Mouse (Mus musculus) liver, embryonic 16.5 days (tissue): ENCODE data around the gene Arhgef10l. TPM values are rescaled to one million over a fixed set of nuclear protein-coding genes. Genes with fewer than 3 reads are reported as not detected.

Source experiments
- ATAC-seq: fragments of 200-750 bp; cut with Nextera tagmentation; 2 replicates; pipeline ENCODE4 v1.8.0; 2017; ENCODE audit warnings: low read depth, mild to moderate bottlenecking, moderate number of reproducible peaks, moderate library complexity
- H3K27ac ChIP-seq: fragments of 300-500 bp; sonication (generic); 2 replicates; pipeline ENCODE4 v1.5.1; 2014; ENCODE audit warnings: mild to moderate bottlenecking, low read length
- H3K27me3 ChIP-seq: fragments of 300-500 bp; sonication (generic); 2 replicates; pipeline ENCODE4 v1.6.1; 2014; ENCODE audit warnings: low read depth, low read length, mixed read lengths; ENCODE audit not compliant: control insufficient read depth, insufficient read depth
- H3K36me3 ChIP-seq: fragments of 300-500 bp; sonication (generic); 2 replicates; pipeline ENCODE4 v1.6.1; 2014; ENCODE audit warnings: mild to moderate bottlenecking; ENCODE audit not compliant: control insufficient read depth, insufficient read depth
- H3K4me1 ChIP-seq: fragments of 300-500 bp; sonication (generic); 2 replicates; pipeline ENCODE4 v1.6.1; 2014; ENCODE audit warnings: low read depth, low read length, mixed read lengths; ENCODE audit not compliant: control insufficient read depth
- H3K4me2 ChIP-seq: fragments of 300-500 bp; sonication (generic); 2 replicates; pipeline ENCODE4 v1.6.1; 2014; ENCODE audit warnings: low read depth, low read length, mixed read lengths
- H3K4me3 ChIP-seq: fragments of 300-500 bp; sonication (generic); 2 replicates; pipeline ENCODE4 v1.5.1; 2014; ENCODE audit warnings: low read depth, mild to moderate bottlenecking, low read length
- H3K9ac ChIP-seq: fragments of 300-500 bp; sonication (generic); 2 replicates; pipeline ENCODE4 v1.6.1; 2014; ENCODE audit warnings: low read depth, low read length
- H3K9me3 ChIP-seq: fragments of 300-500 bp; sonication (generic); replicated peaks from 2 replicates; pipeline ENCODE4 v1.6.1; 2016; ENCODE audit warnings: low read length; ENCODE audit not compliant: control insufficient read depth
- WGBS: fragments of 180-500 bp; shearing (Covaris S2); extraction: QIAGEN DNeasy Blood & Tissue Kit; methylation state at CpG from one replicate; pipeline ENCODE4 v1.1.7; 2014; ENCODE audit not compliant: insufficient replicate concordance; 5-methylcytosine and 5-hydroxymethylcytosine counted together
- polyA plus RNA-seq: library from polyadenylated mRNA; unstranded; fragments of >200 nt; fragmentation: Nextera tagmentation; extraction: Ambion mirVana; gene quantifications from 2 replicates; pipeline ENCODE4 v1.2.1, GENCODE M21; 2015

Arhgef10l gene
- polyA plus RNA-seq, 1 experiment from 2014 or later, result 6.6 TPM

- H3K36me3 ChIP-seq, result no peaks in the 10 kb centered on the region
- no peak overlapping the region for H3K27ac ChIP-seq
- no peak overlapping the region for H3K4me2 ChIP-seq
- no peaks in the 10 kb centered on the region for H3K9me3 ChIP-seq
- H3K27me3 ChIP-seq, result no peaks in the 10 kb centered on the region
- H3K4me3 ChIP-seq, result no peak overlapping the region
- no peaks in the 10 kb centered on the region for H3K4me1 ChIP-seq
- H3K9ac ChIP-seq, result no peak overlapping the region
- ATAC-seq, result no peak
These were observed 156.0 kb downstream of the Arhgef10l start for GRCm38 (mm10) chr4:140509856-140510255.

- ATAC-seq, result no peak
- WGBS, result 36% methylated on average over 15 of the region's 15 CpGs
- no peak overlapping the region for H3K9ac ChIP-seq
- H3K9me3 ChIP-seq, result no peaks in the 10 kb centered on the region
- H3K4me2 ChIP-seq, result no peak overlapping the region
- no peaks in the 10 kb centered on the region for H3K4me1 ChIP-seq
- no peak overlapping the region for H3K27ac ChIP-seq
- H3K4me3 ChIP-seq, result no peak overlapping the region
- no peaks in the 10 kb centered on the region for H3K36me3 ChIP-seq
- H3K27me3 ChIP-seq, result no peaks in the 10 kb centered on the region
These were observed 158.6 kb downstream of the Arhgef10l start for GRCm38 (mm10) chr4:140507172-140507714.

- Histone ChIP-seq H3K27me3 (no peaks in the 10 kb centered on the region), H3K27ac (no peak overlapping the region), H3K4me1 (no peaks in the 10 kb centered on the region), H3K4me3 (no peak overlapping the region), H3K4me2 (no peak overlapping the region), H3K9ac (no peak overlapping the region), H3K36me3 (no peaks in the 10 kb centered on the region), H3K9me3 (no peaks in the 10 kb centered on the region)
- ATAC-seq, result no peak
- 68% methylated on average over 3 of the region's 3 CpGs for WGBS
These were observed 160.2 kb downstream of the Arhgef10l start for GRCm38 (mm10) chr4:140505608-140506002.

DNA sequence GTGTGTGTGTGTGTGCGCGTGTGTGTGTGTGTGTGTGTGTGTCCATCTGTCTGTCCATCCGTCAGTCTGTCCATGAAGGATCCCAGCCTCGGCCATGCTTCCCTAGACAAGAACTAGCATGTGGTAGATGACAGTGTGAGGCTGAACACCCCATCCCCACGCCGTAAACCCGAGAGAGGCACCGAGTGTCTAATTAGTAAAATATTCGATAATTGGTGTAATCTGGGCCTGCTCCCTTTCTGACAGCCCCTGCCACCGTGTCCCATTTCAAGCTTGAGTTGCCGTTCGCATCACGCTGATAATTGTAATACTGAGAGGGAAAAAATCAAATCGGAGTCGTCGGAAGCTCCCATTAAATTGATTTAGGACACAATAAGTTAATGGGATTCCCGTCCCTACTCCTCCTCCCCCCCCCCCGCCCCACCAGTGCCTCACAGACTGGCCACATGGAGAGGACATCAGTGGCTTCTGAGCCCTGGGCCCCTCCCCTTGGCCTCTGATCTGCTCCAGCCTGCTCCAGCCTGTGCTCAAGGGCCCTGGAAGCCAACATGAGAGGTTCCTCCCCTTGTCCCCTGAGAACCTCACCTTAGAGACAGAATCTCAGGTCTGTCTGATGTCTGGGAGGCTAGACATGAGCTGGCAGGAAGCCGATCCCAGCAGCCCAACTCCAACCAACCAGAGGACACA lies 160.7 kb downstream of the Arhgef10l start:
- H3K9ac ChIP-seq, result no peak overlapping the region
- no peak overlapping the region for H3K4me3 ChIP-seq
- H3K27ac ChIP-seq, result no peak overlapping the region
- H3K9me3 ChIP-seq, result no peaks in the 10 kb centered on the region
- ATAC-seq, result no peak
- WGBS, result 65% methylated on average over 19 of the region's 19 CpGs
- H3K4me1 ChIP-seq, result no peaks in the 10 kb centered on the region
- H3K27me3 ChIP-seq, result no peaks in the 10 kb centered on the region
- no peaks in the 10 kb centered on the region for H3K36me3 ChIP-seq
- H3K4me2 ChIP-seq, result no peak overlapping the region

- no peaks in the 10 kb centered on the region for H3K4me1 ChIP-seq
- H3K9ac ChIP-seq, result no peak overlapping the region
- no peaks in the 10 kb centered on the region for H3K9me3 ChIP-seq
- no peak overlapping the region for H3K4me3 ChIP-seq
- H3K4me2 ChIP-seq, result no peak overlapping the region
- WGBS, result 23% methylated on average over 16 of the region's 16 CpGs
- ATAC-seq, result no peak
- no peaks in the 10 kb centered on the region for H3K36me3 ChIP-seq
- no peaks in the 10 kb centered on the region for H3K27me3 ChIP-seq
- H3K27ac ChIP-seq, result no peak overlapping the region
These were observed 161.5 kb downstream of the Arhgef10l start for GRCm38 (mm10) chr4:140504067-140504913.

DNA sequence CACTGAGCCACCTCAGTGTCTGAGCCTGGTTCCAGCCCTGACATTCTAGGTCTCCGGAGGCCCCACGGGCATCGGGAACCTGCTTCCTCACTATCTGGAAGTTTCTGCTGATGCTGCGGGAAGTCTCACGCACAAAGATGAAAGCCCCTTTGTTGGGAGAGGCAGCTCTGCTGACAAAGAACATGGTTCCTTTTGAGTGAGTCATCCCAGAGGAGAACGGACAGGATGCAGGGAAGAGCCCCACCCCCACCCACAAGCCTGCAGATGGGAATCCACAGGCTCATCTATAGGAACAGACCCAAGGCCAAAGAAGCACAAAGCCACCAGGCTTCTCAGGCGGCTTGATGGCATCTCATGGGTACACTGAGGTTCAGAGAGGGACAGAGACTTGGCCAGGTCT lies 165.0 kb downstream of the Arhgef10l start:
- Histone ChIP-seq H3K9me3 (no peaks in the 10 kb centered on the region), H3K4me2 (no peak overlapping the region), H3K9ac (no peak overlapping the region), H3K4me1 (no peaks in the 10 kb centered on the region), H3K27ac (no peak overlapping the region), H3K36me3 (no peaks in the 10 kb centered on the region), H3K4me3 (no peak overlapping the region), H3K27me3 (no peaks in the 10 kb centered on the region)
- WGBS, result 31% methylated on average over 7 of the region's 7 CpGs
- no peak for ATAC-seq

DNA sequence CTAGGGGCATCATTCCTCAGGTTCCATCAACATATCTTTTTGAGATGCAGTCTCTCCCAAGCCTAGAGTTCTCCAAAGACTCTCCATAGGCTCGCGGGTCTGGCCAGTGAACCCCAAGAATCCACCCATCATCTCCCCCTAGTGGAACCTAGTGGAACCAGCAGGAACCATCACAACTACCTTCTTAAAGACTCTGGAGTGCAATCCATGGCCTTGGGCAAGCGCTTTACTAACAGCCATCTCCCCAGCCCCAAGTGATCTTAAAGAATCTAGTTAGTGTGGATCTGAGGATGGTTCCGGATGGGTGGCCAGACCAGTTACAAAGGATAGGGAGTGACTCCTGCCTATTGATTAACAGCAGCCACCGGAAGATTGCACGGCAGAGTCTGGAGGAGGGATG lies 166.2 kb downstream of the Arhgef10l start:
- ATAC-seq, result no peak
- no peak overlapping the region for H3K9ac ChIP-seq
- no peak overlapping the region for H3K27ac ChIP-seq
- H3K36me3 ChIP-seq, result no peaks in the 10 kb centered on the region
- H3K27me3 ChIP-seq, result no peaks in the 10 kb centered on the region
- H3K9me3 ChIP-seq, result no peaks in the 10 kb centered on the region
- WGBS, result 66% methylated on average over 6 of the region's 6 CpGs
- no peak overlapping the region for H3K4me3 ChIP-seq
- no peaks in the 10 kb centered on the region for H3K4me1 ChIP-seq
- no peak overlapping the region for H3K4me2 ChIP-seq

DNA sequence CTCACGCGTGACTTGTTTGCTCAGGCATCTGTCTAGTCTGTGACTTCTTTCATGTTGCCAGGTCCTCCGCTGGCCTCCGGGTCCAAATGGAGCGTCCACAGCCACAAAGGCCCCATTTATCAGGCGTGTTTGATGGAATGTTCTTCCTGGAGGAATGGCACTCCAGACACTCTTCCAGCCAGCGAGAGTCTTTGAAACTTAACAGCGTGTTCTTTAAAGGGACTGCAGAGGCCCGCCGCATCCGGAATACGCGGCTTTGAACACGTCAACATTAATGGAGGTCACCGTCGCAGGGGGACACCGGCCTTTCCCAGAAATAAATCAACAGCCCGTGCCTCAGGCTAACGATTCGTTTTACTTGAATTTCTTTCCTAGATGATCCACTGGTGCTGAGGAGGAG lies 168.6 kb downstream of the Arhgef10l start:
- H3K27me3 ChIP-seq, result no peaks in the 10 kb centered on the region
- no peak overlapping the region for H3K4me2 ChIP-seq
- ATAC-seq, result no peak
- H3K36me3 ChIP-seq, result no peaks in the 10 kb centered on the region
- H3K27ac ChIP-seq, result no peak overlapping the region
- WGBS, result 72% methylated on average over 20 of the region's 20 CpGs
- H3K9me3 ChIP-seq, result no peaks in the 10 kb centered on the region
- no peak overlapping the region for H3K9ac ChIP-seq
- no peak overlapping the region for H3K4me3 ChIP-seq
- H3K4me1 ChIP-seq, result no peaks in the 10 kb centered on the region

- Histone ChIP-seq H3K9ac (no peak overlapping the region), H3K9me3 (no peaks in the 10 kb centered on the region), H3K27me3 (no peaks in the 10 kb centered on the region), H3K4me1 (no peaks in the 10 kb centered on the region), H3K36me3 (no peaks in the 10 kb centered on the region), H3K27ac (no peak overlapping the region), H3K4me2 (no peak overlapping the region), H3K4me3 (no peak overlapping the region)
- ATAC-seq, result no peak
- WGBS, result 23% methylated on average over 5 of the region's 5 CpGs
These were observed 174.3 kb downstream of the Arhgef10l start for GRCm38 (mm10) chr4:140491555-140491954.
